Mouse (Mus musculus): ENCODE measurements around the gene Fndc4. TPM values are rescaled to one million over a fixed set of nuclear protein-coding genes. Genes with fewer than 3 reads are reported as not detected.

Fndc4 gene
- polyA plus RNA-seq, 1 experiment from 2014 or later: 22.3 TPM

- H3K9ac ChIP-seq (ENCODE audit: low read depth, low read length): no peak overlapping the region
- peaks cover 3% of the 10 kb centered on the region; the same call in 1 of the 2 replicates for H3K4me1 ChIP-seq (ENCODE audit: control insufficient read depth, insufficient read depth, low read length)
- 75% methylated on average over 3 of the region's 3 CpGs for WGBS (ENCODE audit: insufficient replicate concordance)
- H3K9me3 ChIP-seq (replicated peaks; ENCODE audit: control insufficient read depth, low read length): no peaks in the 10 kb centered on the region
- no peak for ATAC-seq (replicated peaks; ENCODE audit: insufficient number of reproducible peaks, low FRiP score, low TSS enrichment)
- 0 out of 2 replicates have a peak, but pooled peaks cover 5% of the 10 kb centered on the region for H3K36me3 ChIP-seq (ENCODE audit: control insufficient read depth, insufficient read depth, low read length)
- H3K27ac ChIP-seq (ENCODE audit: low read depth, low read length): no peak overlapping the region
- H3K4me3 ChIP-seq (ENCODE audit: low read depth, low read length): no peak overlapping the region
- H3K27me3 ChIP-seq (ENCODE audit: control insufficient read depth, insufficient read depth, low read length): no peaks in the 10 kb centered on the region
- H3K4me2 ChIP-seq: no peak overlapping the region
These were observed 2.1 kb upstream of the Fndc4 start for GRCm38 (mm10) chr5:31297981-31298380.

GRCm38 (mm10) chr5:31297047-31297757 is 1.3 kb upstream of the Fndc4 start, which contains the start of gene Gckr:
TSS of gene Gckr (plus strand) at chr5:31297443.
- Histone ChIP-seq H3K9ac (ENCODE audit: low read depth, low read length) (no peak within 1 kb of the TSS; the same call in 1 of the 2 replicates), H3K36me3 (ENCODE audit: control insufficient read depth, insufficient read depth, low read length) (peaks cover 8% of the 10 kb centered on the region; the same call in 1 of the 2 replicates), H3K9me3 (replicated peaks; ENCODE audit: control insufficient read depth, low read length) (no peaks in the 10 kb centered on the region), H3K4me3 (ENCODE audit: low read depth, low read length) (peak within 1 kb of the TSS; percentile 79; the same call in 1 of the 2 replicates), H3K4me2 (peak within 1 kb of the TSS; percentile 99; the same call in 1 of the 2 replicates), H3K27ac (ENCODE audit: low read depth, low read length) (no peak within 1 kb of the TSS), H3K4me1 (ENCODE audit: control insufficient read depth, insufficient read depth, low read length) (peaks cover 3% of the 10 kb centered on the region; the same call in 1 of the 2 replicates), H3K27me3 (ENCODE audit: control insufficient read depth, insufficient read depth, low read length) (no peaks in the 10 kb centered on the region)
- WGBS (ENCODE audit: insufficient replicate concordance): 53% methylated on average over 13 of the region's 13 CpGs
- no peak for ATAC-seq (replicated peaks; ENCODE audit: insufficient number of reproducible peaks, low FRiP score, low TSS enrichment)

- Histone ChIP-seq H3K4me3 (ENCODE audit: low read depth, low read length) (peak overlapping the region; percentile 79), H3K27ac (ENCODE audit: low read depth, low read length) (0 out of 2 replicates have a peak overlapping the region, but pooled peaks have one; percentile 41), H3K9me3 (replicated peaks; ENCODE audit: control insufficient read depth, low read length) (no peaks in the 10 kb centered on the region), H3K4me1 (ENCODE audit: control insufficient read depth, insufficient read depth, low read length) (peaks cover 5% of the 10 kb centered on the region; the same call in 1 of the 2 replicates), H3K27me3 (ENCODE audit: control insufficient read depth, insufficient read depth, low read length) (no peaks in the 10 kb centered on the region), H3K36me3 (ENCODE audit: control insufficient read depth, insufficient read depth, low read length) (peaks cover 8% of the 10 kb centered on the region; the same call in 1 of the 2 replicates), H3K9ac (ENCODE audit: low read depth, low read length) (peak overlapping the region; percentile 89), H3K4me2 (peak overlapping the region; percentile 99)
- ATAC-seq (replicated peaks; ENCODE audit: insufficient number of reproducible peaks, low FRiP score, low TSS enrichment): 0 out of 2 replicates have a peak, but pooled peaks have one; percentile 32
- 6% methylated on average over 29 of the region's 29 CpGs for WGBS (ENCODE audit: insufficient replicate concordance)
These were observed 795 bp downstream of the Fndc4 start for GRCm38 (mm10) chr5:31294964-31295605.

GRCm38 (mm10) chr5:31291361-31291688 is 4.6 kb downstream of the Fndc4 start:
- WGBS (ENCODE audit: insufficient replicate concordance): 5% methylated on average over 9 of the region's 9 CpGs
- H3K36me3 ChIP-seq (ENCODE audit: control insufficient read depth, insufficient read depth, low read length): peaks cover 8% of the 10 kb centered on the region; the same call in 1 of the 2 replicates
- no peaks in the 10 kb centered on the region for H3K9me3 ChIP-seq (replicated peaks; ENCODE audit: control insufficient read depth, low read length)
- peak overlapping the region; percentile 79 for H3K4me2 ChIP-seq
- H3K27ac ChIP-seq (ENCODE audit: low read depth, low read length): peak overlapping the region; percentile 82
- peaks cover 9% of the 10 kb centered on the region; the same call in 1 of the 2 replicates for H3K4me1 ChIP-seq (ENCODE audit: control insufficient read depth, insufficient read depth, low read length)
- no peak for ATAC-seq (replicated peaks; ENCODE audit: insufficient number of reproducible peaks, low FRiP score, low TSS enrichment)
- H3K9ac ChIP-seq (ENCODE audit: low read depth, low read length): peak overlapping the region; percentile 77
- peak overlapping the region; percentile 53 for H3K4me3 ChIP-seq (ENCODE audit: low read depth, low read length)
- H3K27me3 ChIP-seq (ENCODE audit: control insufficient read depth, insufficient read depth, low read length): no peaks in the 10 kb centered on the region

- ATAC-seq (replicated peaks; ENCODE audit: insufficient number of reproducible peaks, low FRiP score, low TSS enrichment): peak; percentile 94
- Histone ChIP-seq H3K4me1 (ENCODE audit: control insufficient read depth, insufficient read depth, low read length) (peaks cover 9% of the 10 kb centered on the region; the same call in 1 of the 2 replicates), H3K9ac (ENCODE audit: low read depth, low read length) (peak within 1 kb of the TSS; percentile 77), H3K36me3 (ENCODE audit: control insufficient read depth, insufficient read depth, low read length) (peaks cover 8% of the 10 kb centered on the region; the same call in 1 of the 2 replicates), H3K27me3 (ENCODE audit: control insufficient read depth, insufficient read depth, low read length) (no peaks in the 10 kb centered on the region), H3K27ac (ENCODE audit: low read depth, low read length) (peak within 1 kb of the TSS; percentile 82), H3K4me2 (peak within 1 kb of the TSS; percentile 79), H3K4me3 (ENCODE audit: low read depth, low read length) (peak within 1 kb of the TSS; percentile 53), H3K9me3 (replicated peaks; ENCODE audit: control insufficient read depth, low read length) (no peaks in the 10 kb centered on the region)
- 3% methylated on average over 45 of the region's 45 CpGs for WGBS (ENCODE audit: insufficient replicate concordance)
These were observed 5.1 kb downstream of the Fndc4 start, which contains the start of gene Ift172 for GRCm38 (mm10) chr5:31290521-31291360. TSS of gene Ift172 (minus strand) at chr5:31291116.

- peaks cover 13% of the 10 kb centered on the region for H3K36me3 ChIP-seq (ENCODE audit: control insufficient read depth, insufficient read depth, low read length)
- no peak overlapping the region for H3K27ac ChIP-seq (ENCODE audit: low read depth, low read length)
- peak overlapping the region; percentile 53; the same call in 1 of the 2 replicates for H3K4me3 ChIP-seq (ENCODE audit: low read depth, low read length)
- ATAC-seq (replicated peaks; ENCODE audit: insufficient number of reproducible peaks, low FRiP score, low TSS enrichment): no peak
- H3K4me1 ChIP-seq (ENCODE audit: control insufficient read depth, insufficient read depth, low read length): peaks cover 6% of the 10 kb centered on the region; the same call in 1 of the 2 replicates
- no peaks in the 10 kb centered on the region for H3K27me3 ChIP-seq (ENCODE audit: control insufficient read depth, insufficient read depth, low read length)
- WGBS (ENCODE audit: insufficient replicate concordance): 74% methylated on average over 3 of the region's 3 CpGs
- no peaks in the 10 kb centered on the region for H3K9me3 ChIP-seq (replicated peaks; ENCODE audit: control insufficient read depth, low read length)
- H3K9ac ChIP-seq (ENCODE audit: low read depth, low read length): peak overlapping the region; percentile 34; the same call in 1 of the 2 replicates
- peak overlapping the region; percentile 79 for H3K4me2 ChIP-seq
These were observed 6.2 kb downstream of the Fndc4 start for GRCm38 (mm10) chr5:31289626-31290230.

GRCm38 (mm10) chr5:31288655-31289054 is 7.2 kb downstream of the Fndc4 start:
- Histone ChIP-seq H3K4me2 (no peak overlapping the region), H3K27ac (ENCODE audit: low read depth, low read length) (no peak overlapping the region), H3K4me3 (ENCODE audit: low read depth, low read length) (no peak overlapping the region), H3K9me3 (replicated peaks; ENCODE audit: control insufficient read depth, low read length) (no peaks in the 10 kb centered on the region), H3K9ac (ENCODE audit: low read depth, low read length) (no peak overlapping the region), H3K27me3 (ENCODE audit: control insufficient read depth, insufficient read depth, low read length) (no peaks in the 10 kb centered on the region), H3K36me3 (ENCODE audit: control insufficient read depth, insufficient read depth, low read length) (peaks cover 9% of the 10 kb centered on the region), H3K4me1 (ENCODE audit: control insufficient read depth, insufficient read depth, low read length) (peaks cover 6% of the 10 kb centered on the region; the same call in 1 of the 2 replicates)
- no peak for ATAC-seq (replicated peaks; ENCODE audit: insufficient number of reproducible peaks, low FRiP score, low TSS enrichment)
- 73% methylated on average over 3 of the region's 3 CpGs for WGBS (ENCODE audit: insufficient replicate concordance)

Measured in heart, embryonic 11.5 days (tissue).